Mouse (Mus musculus) forebrain, embryonic 14.5 days (tissue): Measurements from ENCODE around the gene Nell1. TPM values are rescaled to one million over a fixed set of nuclear protein-coding genes. Genes with fewer than 3 reads are reported as not detected.

Experiments used
- ATAC-seq: fragments of 200-750 bp; cut with Nextera tagmentation; 2 replicates; pipeline ENCODE4 v1.8.0; 2017; ENCODE audit warnings: mild to moderate bottlenecking, moderate library complexity
- DNase-seq: peaks from one replicate; pipeline ENCODE4 v3.0.0-alpha.2; 2015; ENCODE audit warnings: low spot score
- H3K27ac ChIP-seq: fragments of 300-500 bp; sonication (generic); 2 replicates; pipeline ENCODE4 v1.5.1; 2014; ENCODE audit warnings: low read depth, mild to moderate bottlenecking, control low read depth, low read length, moderate library complexity
- H3K27me3 ChIP-seq: fragments of 300-500 bp; sonication (generic); replicated peaks from 2 replicates; pipeline ENCODE4 v1.6.1; 2014; ENCODE audit warnings: low read length, control low read depth, mixed read lengths; ENCODE audit not compliant: control insufficient read depth, insufficient read depth
- H3K36me3 ChIP-seq: fragments of 300-500 bp; sonication (generic); 2 replicates; pipeline ENCODE4 v1.6.1; 2014; ENCODE audit warnings: low read length, control low read depth; ENCODE audit not compliant: control insufficient read depth, insufficient read depth
- H3K4me1 ChIP-seq: fragments of 300-500 bp; sonication (generic); 2 replicates; pipeline ENCODE4 v1.6.1; 2014; ENCODE audit warnings: antibody characterized with exemption, low read length, control low read depth; ENCODE audit not compliant: control insufficient read depth, insufficient read depth
- H3K4me2 ChIP-seq: fragments of 300-500 bp; sonication (generic); 2 replicates; pipeline ENCODE4 v1.6.1; 2014; ENCODE audit warnings: mild to moderate bottlenecking, control low read depth, low read length
- H3K4me3 ChIP-seq: fragments of 300-500 bp; sonication (generic); 2 replicates; pipeline ENCODE4 v1.5.1; 2014; ENCODE audit warnings: low read depth, low read length, control low read depth
- H3K9ac ChIP-seq: fragments of 300-500 bp; sonication (generic); 2 replicates; pipeline ENCODE4 v1.6.1; 2014; ENCODE audit warnings: mild to moderate bottlenecking, low read length, control low read depth, moderate library complexity
- H3K9me3 ChIP-seq: fragments of 300-500 bp; sonication (generic); replicated peaks from 2 replicates; pipeline ENCODE4 v1.6.1; 2016; ENCODE audit warnings: low read length, control low read depth, mixed read lengths; ENCODE audit not compliant: control insufficient read depth
- WGBS: fragments of 180-500 bp; shearing (Covaris S2); extraction: QIAGEN DNeasy Blood & Tissue Kit; methylation state at CpG from one replicate; pipeline ENCODE4 v1.1.7; 2014; 5-methylcytosine and 5-hydroxymethylcytosine counted together
- polyA plus RNA-seq: library from polyadenylated mRNA; unstranded; fragments of >200 nt; fragmentation: Nextera tagmentation; extraction: Ambion mirVana; gene quantifications from 2 replicates; pipeline ENCODE4 v1.2.1, GENCODE M21; 2014

Gene Nell1
- polyA plus RNA-seq, 1 experiment from 2014 or later, result 9.7 TPM

- Histone ChIP-seq H3K36me3 (no peaks in the 10 kb centered on the region), H3K27me3 (no peaks in the 10 kb centered on the region), H3K4me3 (no peak overlapping the region), H3K9me3 (no peaks in the 10 kb centered on the region), H3K27ac (no peak overlapping the region), H3K4me1 (no peaks in the 10 kb centered on the region), H3K4me2 (no peak overlapping the region), H3K9ac (no peak overlapping the region)
- 63% methylated on average over 4 of the region's 4 CpGs for WGBS
- DNase-seq (peak; percentile 81), ATAC-seq (peak; percentile 48; the same call in 1 of the 2 replicates)
Measured at GRCm38 (mm10) chr7:49953546-49954181, 21.0 kb upstream of the Nell1 start.

GRCm38 (mm10) chr7:49954834-49955233 lies 19.8 kb upstream of the Nell1 start:
- Histone ChIP-seq H3K9ac (no peak overlapping the region), H3K4me2 (no peak overlapping the region), H3K27me3 (no peaks in the 10 kb centered on the region), H3K27ac (no peak overlapping the region), H3K9me3 (no peaks in the 10 kb centered on the region), H3K4me3 (no peak overlapping the region), H3K36me3 (no peaks in the 10 kb centered on the region), H3K4me1 (no peaks in the 10 kb centered on the region)
- DNase-seq (no peak), ATAC-seq (no peak)
- WGBS, result 87% methylated on average over 7 of the region's 7 CpGs

GRCm38 (mm10) chr7:49957142-49957541 lies 17.5 kb upstream of the Nell1 start:
- 88% methylated on average over 3 of the region's 3 CpGs for WGBS

GRCm38 (mm10) chr7:49963764-49964163 lies 10.9 kb upstream of the Nell1 start:
- ATAC-seq, result no peak
- Histone ChIP-seq H3K9ac (no peak overlapping the region), H3K4me1 (no peaks in the 10 kb centered on the region)

More at GRCm38 (mm10) chr7:49957142-49957541, 17.5 kb upstream of the Nell1 start:
- Histone ChIP-seq H3K9me3 (no peaks in the 10 kb centered on the region), H3K4me2 (no peak overlapping the region), H3K9ac (no peak overlapping the region), H3K4me3 (no peak overlapping the region), H3K27me3 (no peaks in the 10 kb centered on the region), H3K27ac (no peak overlapping the region), H3K4me1 (no peaks in the 10 kb centered on the region), H3K36me3 (no peaks in the 10 kb centered on the region)
- ATAC-seq, result no peak
- no peak for DNase-seq

GRCm38 (mm10) chr7:49969516-49969915 lies 5.1 kb upstream of the Nell1 start:
- ATAC-seq (no peak), DNase-seq (no peak)
- Histone ChIP-seq H3K9ac (no peak overlapping the region), H3K4me2 (no peak overlapping the region), H3K4me3 (no peak overlapping the region), H3K9me3 (no peaks in the 10 kb centered on the region), H3K36me3 (no peaks in the 10 kb centered on the region), H3K27me3 (peaks cover 11% of the 10 kb centered on the region; the same call in 1 of the 2 replicates), H3K27ac (no peak overlapping the region), H3K4me1 (peaks cover under 1% of the 10 kb centered on the region)
- 42% methylated on average over 4 of the region's 4 CpGs for WGBS

More at GRCm38 (mm10) chr7:49963764-49964163, 10.9 kb upstream of the Nell1 start:
- WGBS, result 80% methylated on average over 2 of the region's 2 CpGs
- Histone ChIP-seq H3K36me3 (no peaks in the 10 kb centered on the region), H3K27me3 (no peaks in the 10 kb centered on the region), H3K4me3 (no peak overlapping the region), H3K4me2 (no peak overlapping the region), H3K9me3 (no peaks in the 10 kb centered on the region), H3K27ac (no peak overlapping the region)
- no peak for DNase-seq

- Histone ChIP-seq H3K27ac (no peak overlapping the region), H3K9ac (peak overlapping the region; percentile 57), H3K27me3 (peaks cover 53% of the 10 kb centered on the region), H3K4me3 (peak overlapping the region; percentile 47), H3K9me3 (no peaks in the 10 kb centered on the region), H3K36me3 (no peaks in the 10 kb centered on the region), H3K4me1 (peaks cover 5% of the 10 kb centered on the region; the same call in 1 of the 2 replicates), H3K4me2 (peak overlapping the region; percentile 97)
- DNase-seq (peak; percentile 39), ATAC-seq (peak; percentile 68)
- WGBS, result under 1% methylated on average over 40 of the region's 40 CpGs
Measured at GRCm38 (mm10) chr7:49975441-49976121, 917 bp downstream of the Nell1 start.

GRCm38 (mm10) chr7:49981511-49982227 lies 7.0 kb downstream of the Nell1 start:
- Histone ChIP-seq H3K4me3 (no peak overlapping the region), H3K4me1 (peaks cover 2% of the 10 kb centered on the region; the same call in 1 of the 2 replicates), H3K4me2 (no peak overlapping the region), H3K9ac (no peak overlapping the region), H3K36me3 (no peaks in the 10 kb centered on the region), H3K27me3 (peaks cover 20% of the 10 kb centered on the region), H3K9me3 (no peaks in the 10 kb centered on the region), H3K27ac (no peak overlapping the region)
- DNase-seq, result peak; percentile 84
- peak; percentile 80 for ATAC-seq
- 2% methylated on average over 9 of the region's 9 CpGs for WGBS

- H3K4me1 ChIP-seq, result peaks cover 2% of the 10 kb centered on the region; the same call in 1 of the 2 replicates
- 23% methylated on average over 6 of the region's 6 CpGs for WGBS
- DNase-seq (no peak), ATAC-seq (no peak)
- no peaks in the 10 kb centered on the region for H3K9me3 ChIP-seq
- H3K4me2 ChIP-seq, result no peak overlapping the region
- H3K27me3 ChIP-seq, result no peaks in the 10 kb centered on the region
- no peak overlapping the region for H3K9ac ChIP-seq
- no peak overlapping the region for H3K4me3 ChIP-seq
- H3K36me3 ChIP-seq, result no peaks in the 10 kb centered on the region
- H3K27ac ChIP-seq, result no peak overlapping the region
Measured at GRCm38 (mm10) chr7:49984698-49985097, 10.0 kb downstream of the Nell1 start.
